Mouse (Mus musculus): ENCODE measurements around the gene Ankrd44. TPM values are rescaled to one million over a fixed set of nuclear protein-coding genes. Genes with fewer than 3 reads are reported as not detected.
A peak's percentile ranks its signal among the peaks of the same experiment; 100 is the strongest.

Gene Ankrd44
- polyA plus RNA-seq, 1 experiment from 2014 or later: 18.3 TPM

DNA sequence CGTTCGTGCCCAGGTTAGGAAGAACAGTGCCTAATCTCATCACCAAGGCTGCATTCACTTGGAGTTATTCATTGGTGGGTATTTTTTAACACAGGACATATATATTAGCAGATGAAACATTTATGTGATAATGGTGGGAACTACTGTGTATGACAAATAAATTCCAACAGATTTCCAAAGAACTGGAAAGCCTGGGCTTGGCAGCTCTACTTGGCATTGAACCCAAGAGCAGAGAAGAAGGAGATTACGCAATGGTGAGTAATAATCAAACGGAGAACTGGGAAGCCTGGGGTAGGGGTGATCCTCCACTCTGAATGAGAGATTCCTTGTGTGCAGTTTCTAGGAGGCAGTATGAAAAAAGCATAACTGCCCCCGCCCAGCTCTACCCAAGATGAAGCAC, 196.9 kb downstream of the Ankrd44 start:
- Histone ChIP-seq H3K4me3 (ENCODE audit: low read depth, low read length) (no peak overlapping the region), H3K27ac (ENCODE audit: low read depth) (no peak overlapping the region)
- WGBS: 81% methylated on average over 5 of the region's 5 CpGs

DNA sequence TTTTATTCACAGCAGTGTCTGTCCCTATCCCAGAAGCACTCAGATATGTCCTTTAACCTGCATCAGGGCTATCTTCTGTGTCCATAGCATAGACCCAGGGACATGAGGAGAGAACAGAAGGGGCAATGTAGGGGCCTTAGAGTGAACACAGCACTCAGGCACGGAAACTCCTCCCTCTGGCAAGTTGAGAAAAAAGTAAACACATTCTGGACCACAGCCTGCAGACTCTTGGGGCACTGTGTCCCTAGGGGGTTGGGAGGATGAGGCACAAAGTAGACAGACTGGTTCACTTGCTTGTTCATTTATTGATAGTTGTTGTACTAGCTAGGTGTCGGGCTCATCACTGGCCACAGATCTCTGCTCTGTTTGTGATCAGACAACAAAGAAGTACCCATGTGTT, 199.6 kb downstream of the Ankrd44 start:
- H3K4me1 ChIP-seq (ENCODE audit: insufficient read depth): no peaks in the 10 kb centered on the region
- no peak overlapping the region for H3K27ac ChIP-seq (ENCODE audit: low read depth)

More for the DNA sequence above, 196.9 kb downstream of the Ankrd44 start:
- no peaks in the 10 kb centered on the region for H3K4me1 ChIP-seq (ENCODE audit: insufficient read depth)
- no peaks in the 10 kb centered on the region for H3K27me3 ChIP-seq (ENCODE audit: insufficient read depth, low read length)
- ATAC-seq (ENCODE audit: insufficient read depth) (peak; percentile 52; the same call in 1 of the 2 replicates), DNase-seq (peak; percentile 75)
- H3K9ac ChIP-seq: no peak overlapping the region
- no peaks in the 10 kb centered on the region for H3K9me3 ChIP-seq (ENCODE audit: low read depth, low read length)
- no peaks in the 10 kb centered on the region for H3K36me3 ChIP-seq (ENCODE audit: insufficient read depth)
- no peak overlapping the region for H3K4me2 ChIP-seq
- TF ChIP-seq CTCF (IDR thresholded peaks at IDR 0.05; ENCODE audit: low read depth): no peak

DNA sequence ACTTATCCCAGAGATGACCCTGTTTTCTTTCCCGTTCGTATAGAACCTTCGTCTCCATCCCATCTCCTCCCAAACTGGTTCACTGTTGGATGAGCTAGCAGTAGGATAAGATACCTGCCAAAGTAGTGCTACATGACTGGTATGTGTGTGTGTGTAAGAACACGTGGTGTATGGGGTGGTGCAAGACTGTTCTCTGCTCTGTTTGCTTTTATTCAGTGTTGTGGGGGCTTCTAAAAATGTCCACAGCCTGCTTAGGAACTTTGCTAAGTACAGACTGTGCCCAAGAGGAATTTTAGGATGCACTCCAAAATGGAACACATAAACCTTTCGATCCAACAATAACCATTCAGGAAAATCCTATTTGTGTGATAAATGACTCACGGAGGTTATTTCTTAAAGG, 209.3 kb downstream of the Ankrd44 start:
- Histone ChIP-seq H3K4me3 (ENCODE audit: low read depth, low read length) (no peak overlapping the region), H3K4me2 (no peak overlapping the region), H3K27ac (ENCODE audit: low read depth) (no peak overlapping the region), H3K9ac (no peak overlapping the region), H3K9me3 (ENCODE audit: low read depth, low read length) (no peaks in the 10 kb centered on the region), H3K4me1 (ENCODE audit: insufficient read depth) (peaks cover 7% of the 10 kb centered on the region; the same call in 1 of the 2 replicates), H3K36me3 (ENCODE audit: insufficient read depth) (peaks cover 3% of the 10 kb centered on the region; the same call in 1 of the 2 replicates), H3K27me3 (ENCODE audit: insufficient read depth, low read length) (no peaks in the 10 kb centered on the region)
- WGBS: 85% methylated on average over 6 of the region's 6 CpGs
- ATAC-seq (ENCODE audit: insufficient read depth): no peak
- DNase-seq: no peak
- no peak for TF ChIP-seq CTCF (IDR thresholded peaks at IDR 0.05; ENCODE audit: low read depth)

More for the DNA sequence above, 199.6 kb downstream of the Ankrd44 start:
- H3K27me3 ChIP-seq (ENCODE audit: insufficient read depth, low read length): no peaks in the 10 kb centered on the region
- no peak overlapping the region for H3K4me3 ChIP-seq (ENCODE audit: low read depth, low read length)
- no peak overlapping the region for H3K4me2 ChIP-seq
- TF ChIP-seq CTCF (IDR thresholded peaks at IDR 0.05; ENCODE audit: low read depth): no peak
- H3K9ac ChIP-seq: no peak overlapping the region
- no peaks in the 10 kb centered on the region for H3K9me3 ChIP-seq (ENCODE audit: low read depth, low read length)
- WGBS: 38% methylated on average over 2 of the region's 2 CpGs
- no peak for DNase-seq
- H3K36me3 ChIP-seq (ENCODE audit: insufficient read depth): no peaks in the 10 kb centered on the region
- ATAC-seq (ENCODE audit: insufficient read depth): no peak

DNA sequence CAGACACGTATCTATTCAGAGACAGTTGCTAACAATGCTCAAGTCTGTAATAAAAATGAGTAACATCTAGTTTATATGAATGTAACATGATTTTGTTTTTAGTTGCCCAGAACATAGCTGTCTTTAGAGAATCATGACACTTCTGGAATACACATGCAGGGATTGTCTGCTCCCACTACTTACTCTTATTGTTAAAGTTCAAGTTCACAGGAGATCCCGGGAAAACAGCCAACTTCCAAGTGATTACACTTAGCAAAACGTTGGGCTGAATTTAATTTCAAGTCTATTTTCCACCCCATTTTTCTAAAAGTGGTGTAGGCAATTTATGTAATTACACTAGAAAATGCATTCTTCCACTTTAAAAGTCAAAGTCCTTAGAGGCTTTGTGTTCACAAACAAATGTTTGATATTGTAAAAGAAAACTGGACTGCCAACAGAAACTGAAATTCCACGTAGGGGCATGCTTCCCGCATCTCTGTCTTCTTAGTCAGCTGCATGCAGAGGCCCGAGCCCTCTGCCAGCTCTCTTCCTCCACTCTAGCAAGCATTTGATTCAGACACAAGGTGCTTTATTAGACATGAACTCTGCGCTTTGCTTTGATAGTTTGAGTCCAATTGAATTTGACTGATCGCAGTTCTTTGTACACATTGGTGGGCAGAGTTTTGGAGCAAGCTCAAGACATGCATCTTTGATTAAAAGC, 211.0 kb downstream of the Ankrd44 start:
- no peak overlapping the region for H3K9ac ChIP-seq
- DNase-seq (peak; percentile 88), ATAC-seq (ENCODE audit: insufficient read depth) (peak; percentile 52; the same call in 1 of the 2 replicates)
- no peak overlapping the region for H3K4me2 ChIP-seq
- no peaks in the 10 kb centered on the region for H3K9me3 ChIP-seq (ENCODE audit: low read depth, low read length)
- no peaks in the 10 kb centered on the region for H3K27me3 ChIP-seq (ENCODE audit: insufficient read depth, low read length)
- WGBS: 45% methylated on average over 8 of the region's 8 CpGs
- H3K4me1 ChIP-seq (ENCODE audit: insufficient read depth): peaks cover 9% of the 10 kb centered on the region; the same call in 1 of the 2 replicates
- TF ChIP-seq CTCF (IDR thresholded peaks at IDR 0.05; ENCODE audit: low read depth): no peak
- peak overlapping the region; percentile 21; the same call in 1 of the 2 replicates for H3K27ac ChIP-seq (ENCODE audit: low read depth)
- H3K36me3 ChIP-seq (ENCODE audit: insufficient read depth): peaks cover 3% of the 10 kb centered on the region; the same call in 1 of the 2 replicates
- H3K4me3 ChIP-seq (ENCODE audit: low read depth, low read length): no peak overlapping the region

DNA sequence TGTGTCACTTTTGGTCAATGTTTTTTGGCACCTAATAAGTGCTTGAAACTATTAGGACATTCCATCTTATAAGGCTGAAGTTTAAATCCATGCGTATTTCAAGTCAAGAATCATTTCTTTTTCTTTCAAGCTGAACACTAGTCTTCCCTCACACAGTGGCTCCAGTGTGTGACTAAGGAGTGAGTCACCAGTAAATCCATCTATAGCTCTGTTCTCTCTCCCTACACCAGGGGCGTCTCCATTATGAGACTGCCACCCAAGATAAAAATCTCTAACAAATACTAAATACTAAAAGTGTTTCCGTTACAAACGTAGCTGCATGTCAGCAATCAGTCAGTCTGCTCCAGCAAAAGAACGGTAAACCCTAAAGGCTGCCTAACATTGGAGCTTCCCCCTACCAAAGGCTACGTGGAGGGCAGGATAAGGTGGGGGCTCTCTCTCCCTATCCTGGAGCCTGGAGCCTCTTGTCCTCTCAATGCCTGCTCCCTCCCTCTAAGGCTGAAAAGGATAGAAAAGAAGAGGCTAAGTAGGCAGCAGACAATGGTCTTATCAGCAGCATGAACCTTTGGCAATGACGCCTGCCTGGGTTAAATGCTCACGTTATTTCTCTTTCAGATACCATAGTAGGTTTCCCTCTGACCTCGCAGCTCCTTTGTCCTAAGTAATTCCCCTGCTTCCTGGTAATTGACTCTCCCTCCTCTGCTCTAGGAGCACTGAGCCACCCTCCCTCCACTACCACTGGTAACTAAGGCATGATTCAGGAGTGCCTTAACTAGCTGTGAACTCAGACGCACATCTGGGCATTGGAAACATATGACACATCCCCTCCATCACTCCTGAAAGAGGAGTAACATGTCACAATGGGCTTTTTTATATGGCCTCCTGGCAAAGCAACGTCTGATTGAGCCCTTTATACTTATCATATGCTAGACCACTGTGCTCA, 212.7 kb downstream of the Ankrd44 start:
- Histone ChIP-seq H3K4me3 (ENCODE audit: low read depth, low read length) (no peak overlapping the region), H3K9ac (no peak overlapping the region), H3K4me2 (no peak overlapping the region), H3K27ac (ENCODE audit: low read depth) (peak overlapping the region; percentile 42; the same call in 1 of the 2 replicates), H3K9me3 (ENCODE audit: low read depth, low read length) (no peaks in the 10 kb centered on the region), H3K4me1 (ENCODE audit: insufficient read depth) (peaks cover 10% of the 10 kb centered on the region; the same call in 1 of the 2 replicates), H3K36me3 (ENCODE audit: insufficient read depth) (peaks cover 3% of the 10 kb centered on the region; the same call in 1 of the 2 replicates), H3K27me3 (ENCODE audit: insufficient read depth, low read length) (no peaks in the 10 kb centered on the region)
- peak; percentile 28 for DNase-seq
- ATAC-seq (ENCODE audit: insufficient read depth): peak; percentile 64
- 27% methylated on average over 11 of the region's 11 CpGs for WGBS
- peak; percentile 5; the same call in 1 of the 2 replicates for TF ChIP-seq CTCF (IDR thresholded peaks at IDR 0.05; ENCODE audit: low read depth)

DNA sequence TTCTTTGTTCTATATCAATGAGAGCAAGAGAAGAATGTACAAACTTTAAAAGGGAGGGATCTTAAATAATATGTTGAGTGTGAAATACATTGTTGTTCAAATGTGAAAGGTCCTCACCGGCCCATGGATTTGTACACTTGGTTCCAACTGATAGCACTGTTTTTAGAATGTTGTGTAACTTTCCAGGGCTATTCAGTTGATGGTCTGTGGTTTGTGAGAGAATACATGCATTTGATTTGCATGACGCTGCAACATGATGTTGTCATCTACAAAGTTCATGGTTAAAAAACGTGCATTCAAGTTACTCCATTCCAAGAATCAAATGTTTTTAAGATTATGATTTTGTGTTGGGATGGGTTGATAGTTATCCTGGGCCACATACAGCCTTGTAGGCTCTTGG, 214.6 kb downstream of the Ankrd44 start:
- peaks cover 3% of the 10 kb centered on the region; the same call in 1 of the 2 replicates for H3K36me3 ChIP-seq (ENCODE audit: insufficient read depth)
- no peak for DNase-seq
- peaks cover 10% of the 10 kb centered on the region; the same call in 1 of the 2 replicates for H3K4me1 ChIP-seq (ENCODE audit: insufficient read depth)
- no peak for TF ChIP-seq CTCF (IDR thresholded peaks at IDR 0.05; ENCODE audit: low read depth)
- H3K9ac ChIP-seq: no peak overlapping the region
- H3K27ac ChIP-seq (ENCODE audit: low read depth): no peak overlapping the region
- no peak overlapping the region for H3K4me2 ChIP-seq
- ATAC-seq (ENCODE audit: insufficient read depth): no peak
- no peaks in the 10 kb centered on the region for H3K9me3 ChIP-seq (ENCODE audit: low read depth, low read length)
- H3K27me3 ChIP-seq (ENCODE audit: insufficient read depth, low read length): no peaks in the 10 kb centered on the region
- H3K4me3 ChIP-seq (ENCODE audit: low read depth, low read length): no peak overlapping the region
- whole genome bisulfite sequencing: 90% methylated on average over 3 of the region's 3 CpGs

All from lung, embryonic 14.5 days (tissue).